Mouse (Mus musculus) intestine, embryonic 16.5 days (tissue): ENCODE results near the gene Capzb. TPM values are rescaled to one million over a fixed set of nuclear protein-coding genes. Genes with fewer than 3 reads are reported as not detected.
A peak's percentile ranks its signal among the peaks of the same experiment; 100 is the strongest.

Experiments
- ATAC-seq: fragments of 200-750 bp; cut with Nextera tagmentation; 2 replicates; pipeline ENCODE4 v1.8.0; 2017; ENCODE audit warnings: moderate TSS enrichment, moderate library complexity
- H3K27ac ChIP-seq: fragments of 300-500 bp; sonication (generic); 2 replicates; pipeline ENCODE4 v1.5.1; 2014; ENCODE audit warnings: mild to moderate bottlenecking, low read length
- H3K27me3 ChIP-seq: fragments of 300-500 bp; sonication (generic); replicated peaks from 2 replicates; pipeline ENCODE4 v1.6.1; 2014; ENCODE audit warnings: low read length, control low read depth, mixed read lengths; ENCODE audit not compliant: control insufficient read depth, insufficient read depth
- H3K36me3 ChIP-seq: fragments of 300-500 bp; sonication (generic); 2 replicates; pipeline ENCODE4 v1.6.1; 2014; ENCODE audit warnings: low read length, control low read depth; ENCODE audit not compliant: control insufficient read depth, insufficient read depth
- H3K4me1 ChIP-seq: fragments of 300-500 bp; sonication (generic); 2 replicates; pipeline ENCODE4 v1.6.1; 2014; ENCODE audit warnings: low read length, control low read depth, mixed read lengths; ENCODE audit not compliant: control insufficient read depth, insufficient read depth
- H3K4me2 ChIP-seq: fragments of 300-500 bp; sonication (generic); 2 replicates; pipeline ENCODE4 v1.6.1; 2014; ENCODE audit warnings: low read depth, low read length, control low read depth
- H3K4me3 ChIP-seq: fragments of 300-500 bp; sonication (generic); 2 replicates; pipeline ENCODE4 v1.5.1; 2014; ENCODE audit warnings: mild to moderate bottlenecking, low read length
- H3K9ac ChIP-seq: fragments of 300-500 bp; sonication (generic); 2 replicates; pipeline ENCODE4 v1.6.1; 2014; ENCODE audit warnings: low read depth, low read length
- H3K9me3 ChIP-seq: fragments of 300-500 bp; sonication (generic); 2 replicates; pipeline ENCODE4 v1.6.1; 2016; ENCODE audit warnings: low read length, control low read depth; ENCODE audit not compliant: control insufficient read depth
- WGBS: fragments of 180-500 bp; shearing (Covaris S2); extraction: QIAGEN DNeasy Blood & Tissue Kit; methylation state at CpG from one replicate; pipeline ENCODE4 v1.1.7; 2014; 5-methylcytosine and 5-hydroxymethylcytosine counted together
- polyA plus RNA-seq: library from polyadenylated mRNA; unstranded; fragments of >200 nt; fragmentation: Nextera tagmentation; extraction: Ambion mirVana; gene quantifications from 2 replicates; pipeline ENCODE4 v1.2.1, GENCODE M21; 2015

The Capzb gene
- polyA plus RNA-seq, 1 experiment from 2014 or later, result 454 TPM

DNA sequence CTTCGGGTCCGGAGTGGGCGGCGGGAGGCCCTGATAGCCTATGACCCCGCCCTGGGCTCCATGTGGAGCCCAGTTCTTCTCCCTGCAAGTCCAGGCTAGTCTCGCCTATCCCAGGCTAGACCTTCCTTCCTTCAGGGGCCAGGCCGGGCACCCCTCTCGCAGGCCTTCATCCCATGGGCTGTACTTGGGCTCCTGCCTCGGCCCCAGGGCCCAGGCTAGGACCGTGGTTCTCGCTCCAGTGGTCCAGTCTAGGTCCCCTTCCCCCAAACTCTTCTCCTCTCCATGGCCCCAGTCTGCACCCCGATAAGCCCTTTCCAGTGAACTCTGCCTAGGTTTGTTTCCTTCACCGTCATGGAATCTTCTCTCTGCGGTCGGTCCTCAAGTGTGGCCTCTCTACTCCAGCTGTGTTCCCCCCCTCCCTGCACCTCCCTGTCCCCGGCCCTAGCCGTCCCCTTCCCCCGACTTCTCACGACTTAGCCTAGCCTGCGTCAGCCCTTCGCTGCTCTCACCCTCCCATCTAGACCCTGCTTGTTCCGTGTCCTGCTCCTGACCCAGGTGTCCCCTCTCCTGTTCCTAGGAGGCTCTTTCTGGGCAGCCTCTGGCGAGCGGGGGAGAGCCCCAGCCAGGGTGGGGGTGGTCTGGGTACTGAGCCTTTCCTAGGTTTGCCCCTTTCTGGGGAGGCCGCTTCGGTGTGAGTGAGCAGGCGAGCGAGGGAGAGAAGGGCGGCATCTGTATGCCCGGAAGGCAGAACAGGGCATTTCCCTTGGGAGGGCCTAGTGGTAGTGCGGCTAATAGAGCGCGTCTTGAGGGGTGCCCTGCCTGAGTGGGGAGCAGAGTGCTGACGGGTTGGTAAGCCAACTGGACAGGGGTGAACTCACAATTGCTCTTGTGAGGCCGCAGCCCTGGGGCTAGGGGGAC is 736 bp downstream of the Capzb start:
- WGBS, result 2% methylated on average over 35 of the region's 35 CpGs
- Histone ChIP-seq H3K9ac (peak overlapping the region; percentile 96), H3K4me2 (peak overlapping the region; percentile 96), H3K4me1 (peaks cover 59% of the 10 kb centered on the region), H3K27me3 (no peaks in the 10 kb centered on the region), H3K27ac (peak overlapping the region; percentile 92), H3K36me3 (no peaks in the 10 kb centered on the region), H3K9me3 (no peaks in the 10 kb centered on the region), H3K4me3 (peak overlapping the region; percentile 88)
- ATAC-seq, result peak; percentile 12

GRCm38 (mm10) chr4:139195101-139195500 is 2.4 kb downstream of the Capzb start:
- Histone ChIP-seq H3K4me1 (peaks cover 62% of the 10 kb centered on the region), H3K36me3 (no peaks in the 10 kb centered on the region), H3K4me3 (no peak overlapping the region), H3K4me2 (0 out of 2 replicates have a peak overlapping the region, but pooled peaks have one; percentile 96), H3K27me3 (no peaks in the 10 kb centered on the region), H3K27ac (no peak overlapping the region), H3K9ac (no peak overlapping the region), H3K9me3 (no peaks in the 10 kb centered on the region)
- no peak for ATAC-seq
- WGBS, result 63% methylated on average over 5 of the region's 5 CpGs

GRCm38 (mm10) chr4:139196464-139196863 is 3.8 kb downstream of the Capzb start:
- Histone ChIP-seq H3K27me3 (no peaks in the 10 kb centered on the region), H3K9me3 (no peaks in the 10 kb centered on the region), H3K4me3 (no peak overlapping the region), H3K4me1 (peaks cover 61% of the 10 kb centered on the region), H3K36me3 (no peaks in the 10 kb centered on the region), H3K4me2 (no peak overlapping the region), H3K27ac (peak overlapping the region; percentile 75), H3K9ac (no peak overlapping the region)
- WGBS, result 80% methylated on average over 6 of the region's 6 CpGs
- ATAC-seq, result no peak

GRCm38 (mm10) chr4:139196949-139197348 is 4.2 kb downstream of the Capzb start:
- Histone ChIP-seq H3K4me3 (no peak overlapping the region), H3K9ac (0 out of 2 replicates have a peak overlapping the region, but pooled peaks have one; percentile 22)
- WGBS, result 63% methylated on average over 6 of the region's 6 CpGs

GRCm38 (mm10) chr4:139197453-139197852 is 4.8 kb downstream of the Capzb start:
- Histone ChIP-seq H3K9ac (0 out of 2 replicates have a peak overlapping the region, but pooled peaks have one; percentile 22), H3K9me3 (no peaks in the 10 kb centered on the region), H3K4me2 (no peak overlapping the region), H3K27ac (peak overlapping the region; percentile 75), H3K4me3 (no peak overlapping the region), H3K4me1 (peaks cover 59% of the 10 kb centered on the region), H3K36me3 (no peaks in the 10 kb centered on the region), H3K27me3 (no peaks in the 10 kb centered on the region)
- 52% methylated on average over 5 of the region's 5 CpGs for WGBS
- peak; percentile 68 for ATAC-seq

More at GRCm38 (mm10) chr4:139196949-139197348, 4.2 kb downstream of the Capzb start:
- peaks cover 58% of the 10 kb centered on the region for H3K4me1 ChIP-seq
- H3K27me3 ChIP-seq, result no peaks in the 10 kb centered on the region
- ATAC-seq, result no peak
- H3K9me3 ChIP-seq, result no peaks in the 10 kb centered on the region
- no peaks in the 10 kb centered on the region for H3K36me3 ChIP-seq
- peak overlapping the region; percentile 75 for H3K27ac ChIP-seq
- no peak overlapping the region for H3K4me2 ChIP-seq

- H3K9me3 ChIP-seq, result no peaks in the 10 kb centered on the region
- WGBS, result 52% methylated on average over 9 of the region's 9 CpGs
- H3K4me3 ChIP-seq, result no peak overlapping the region
- peaks cover 65% of the 10 kb centered on the region for H3K4me1 ChIP-seq
- peak; percentile 69 for ATAC-seq
- H3K36me3 ChIP-seq, result no peaks in the 10 kb centered on the region
- no peak overlapping the region for H3K4me2 ChIP-seq
- H3K27ac ChIP-seq, result peak overlapping the region; percentile 75
- H3K27me3 ChIP-seq, result no peaks in the 10 kb centered on the region
- peak overlapping the region; percentile 22; the same call in 1 of the 2 replicates for H3K9ac ChIP-seq
These were observed 5.4 kb downstream of the Capzb start for GRCm38 (mm10) chr4:139198004-139198689.

- H3K27ac ChIP-seq, result peak overlapping the region; percentile 24; the same call in 1 of the 2 replicates
- peaks cover 67% of the 10 kb centered on the region for H3K4me1 ChIP-seq
- 83% methylated on average over 9 of the region's 9 CpGs for WGBS
- H3K9me3 ChIP-seq, result no peaks in the 10 kb centered on the region
- no peak overlapping the region for H3K4me2 ChIP-seq
- ATAC-seq, result no peak
- H3K9ac ChIP-seq, result no peak overlapping the region
- no peaks in the 10 kb centered on the region for H3K27me3 ChIP-seq
- no peaks in the 10 kb centered on the region for H3K36me3 ChIP-seq
- H3K4me3 ChIP-seq, result no peak overlapping the region
These were observed 6.4 kb downstream of the Capzb start for GRCm38 (mm10) chr4:139199126-139199525.

- Histone ChIP-seq H3K27ac (peak overlapping the region; percentile 24; the same call in 1 of the 2 replicates), H3K4me3 (no peak overlapping the region), H3K27me3 (no peaks in the 10 kb centered on the region), H3K9ac (no peak overlapping the region), H3K4me2 (no peak overlapping the region), H3K4me1 (peaks cover 67% of the 10 kb centered on the region), H3K9me3 (no peaks in the 10 kb centered on the region), H3K36me3 (no peaks in the 10 kb centered on the region)
- 89% methylated on average over 8 of the region's 8 CpGs for WGBS
- ATAC-seq, result no peak
These were observed 7.1 kb downstream of the Capzb start for GRCm38 (mm10) chr4:139199703-139200340.

GRCm38 (mm10) chr4:139200946-139201345 is 8.2 kb downstream of the Capzb start:
- H3K4me1 ChIP-seq, result peaks cover 63% of the 10 kb centered on the region
- H3K27me3 ChIP-seq, result no peaks in the 10 kb centered on the region
- H3K36me3 ChIP-seq, result no peaks in the 10 kb centered on the region
- no peak overlapping the region for H3K4me3 ChIP-seq
- ATAC-seq, result no peak
- H3K4me2 ChIP-seq, result no peak overlapping the region
- WGBS, result 82% methylated on average over 3 of the region's 3 CpGs
- H3K27ac ChIP-seq, result no peak overlapping the region
- H3K9me3 ChIP-seq, result no peaks in the 10 kb centered on the region
- no peak overlapping the region for H3K9ac ChIP-seq
